8 mouse cellular contexts compared by ENCODE assay signal in the genomic region with DNA sequence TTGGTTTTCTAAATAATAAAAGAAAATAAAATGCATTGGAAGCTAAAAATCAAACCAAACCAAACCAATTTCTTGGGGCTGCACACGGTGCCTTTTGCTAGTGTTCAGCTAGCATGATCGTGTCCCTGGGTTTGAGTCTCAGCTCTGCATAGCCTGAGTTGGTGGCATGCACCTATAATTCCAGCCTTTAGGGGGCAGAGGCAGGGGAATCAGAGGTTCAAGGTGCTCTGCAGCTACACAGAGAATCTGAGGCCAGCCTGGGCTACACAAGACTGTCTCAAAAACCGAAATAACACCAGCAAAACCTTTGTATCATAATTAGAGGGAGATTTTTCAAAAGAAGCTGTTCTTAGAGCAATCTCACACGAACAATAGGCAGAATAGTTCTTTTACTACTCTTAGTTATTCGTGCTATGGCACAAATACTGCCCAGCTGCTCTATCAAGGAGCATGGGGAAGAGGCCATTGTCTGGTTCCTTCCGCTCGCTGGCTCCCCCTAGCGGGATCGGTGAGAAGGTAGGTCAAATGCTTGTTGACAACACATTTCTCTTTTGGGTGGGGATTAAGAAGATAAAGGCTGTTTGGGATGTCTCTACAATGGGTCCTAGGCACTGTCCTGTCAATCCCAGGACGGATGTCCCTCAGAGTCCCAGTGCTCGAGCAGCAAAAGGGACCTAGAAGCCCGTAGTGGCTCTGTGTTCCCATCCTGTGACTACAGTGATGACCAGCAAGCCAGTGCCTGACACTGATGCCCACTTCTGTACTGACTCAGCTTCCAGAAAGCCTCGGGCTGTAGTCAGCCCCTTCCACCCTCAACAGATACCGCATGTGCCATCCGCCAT. TPM values are rescaled to one million over a fixed set of nuclear protein-coding genes. Genes with fewer than 3 reads are reported as not detected.
DNase-seq lines count a peak whose midpoint lies in the region; ATAC-seq and TF ChIP-seq lines count a peak whose summit lies in the region.

No protein-coding gene starts in this region.

- peaks cover 6% of the 10 kb centered on the region for H3K36me3 ChIP-seq in forebrain, embryonic 11.5 days (ENCODE audit: control insufficient read depth, insufficient read depth, low read length)
- H3K36me3 ChIP-seq in forebrain, embryonic 12.5 days (replicated peaks) = peaks cover 67% of the 10 kb centered on the region
- H3K36me3 ChIP-seq in heart, adult 2 months (ENCODE audit: control insufficient read depth, insufficient read depth, low read length) = no peaks in the 10 kb centered on the region

- no peak overlapping the region for H3K27ac ChIP-seq in forebrain, embryonic 11.5 days (ENCODE audit: low read depth, low read length)
- no peak overlapping the region for H3K27ac ChIP-seq in forebrain, embryonic 12.5 days
- no peak overlapping the region for H3K27ac ChIP-seq in heart, adult 2 months

- no peaks in the 10 kb centered on the region; the same call in 1 of the 2 replicates for H3K79me2 ChIP-seq in heart, adult 2 months (replicated peaks; ENCODE audit: control insufficient read depth, insufficient read depth, low read length)

- no peak overlapping the region for H3K9ac ChIP-seq in forebrain, embryonic 11.5 days (ENCODE audit: low read length)
- H3K9ac ChIP-seq in forebrain, embryonic 12.5 days = no peak overlapping the region
- no peak overlapping the region for H3K9ac ChIP-seq in heart, adult 2 months (ENCODE audit: low read depth, low read length)

- ATAC-seq in forebrain, embryonic 11.5 days (replicated peaks; ENCODE audit: low FRiP score) = no peak
- ATAC-seq in forebrain, embryonic 12.5 days (ENCODE audit: low FRiP score) = no peak

- TF ChIP-seq EP300 in heart, adult 2 months (IDR thresholded peaks at IDR 0.05; ENCODE audit: insufficient read depth, low read depth, low read length) = no peak

- WGBS in forebrain, embryonic 11.5 days = 58% methylated on average over 15 of the region's 15 CpGs
- WGBS in forebrain, embryonic 12.5 days = 58% methylated on average over 15 of the region's 15 CpGs
- 58% methylated on average over 15 of the region's 15 CpGs for WGBS in heart, adult 2 months

- intact Hi-C loops in heart, adult 2 months (cut with DNase I) = no loop called here

- H3K9me3 ChIP-seq in forebrain, embryonic 11.5 days (ENCODE audit: control insufficient read depth, low read length) = no peaks in the 10 kb centered on the region
- H3K9me3 ChIP-seq in forebrain, embryonic 12.5 days = no peaks in the 10 kb centered on the region

- peak; percentile 84 for TF ChIP-seq CTCF in heart, adult 2 months (IDR thresholded peaks at IDR 0.05)

- DNase-seq in forebrain, embryonic 11.5 days (ENCODE audit: low spot score) = peak; percentile 86
- DNase-seq in ZHBTc4 (ENCODE audit: low read depth, low spot score) = peak; percentile 94
- peak; percentile 83 to 91 for DNase-seq in cerebellum, postnatal 25 days
- peak; percentile 65 to 82 for DNase-seq in heart, adult 2 months
- DNase-seq in kidney, postnatal 4 days = peak; percentile 88
- DNase-seq in lung, postnatal 36 days = peak; percentile 86
- DNase-seq in spleen, postnatal 14 days (ENCODE audit: low spot score in 2 of 2) = peak; percentile 60 to 75

- no peak for TF ChIP-seq POLR2A in heart, adult 2 months (IDR thresholded peaks at IDR 0.05; ENCODE audit: insufficient read depth, low read depth, low read length)

- no peaks in the 10 kb centered on the region for H3K27me3 ChIP-seq in forebrain, embryonic 11.5 days (ENCODE audit: control insufficient read depth, insufficient read depth, low read length)
- H3K27me3 ChIP-seq in forebrain, embryonic 12.5 days = no peaks in the 10 kb centered on the region
- H3K27me3 ChIP-seq in heart, adult 2 months (ENCODE audit: control insufficient read depth, insufficient read depth, low read length) = no peaks in the 10 kb centered on the region

- H3K4me2 ChIP-seq in forebrain, embryonic 11.5 days (ENCODE audit: low read depth, low read length, severe bottlenecking) = no peak overlapping the region
- no peak overlapping the region for H3K4me2 ChIP-seq in forebrain, embryonic 12.5 days

- no peak overlapping the region for H3K4me3 ChIP-seq in forebrain, embryonic 11.5 days (ENCODE audit: low read depth, low read length)
- no peak overlapping the region for H3K4me3 ChIP-seq in forebrain, embryonic 12.5 days (replicated peaks)
- no peak overlapping the region for H3K4me3 ChIP-seq in heart, adult 2 months

- H3K4me1 ChIP-seq in forebrain, embryonic 11.5 days (replicated peaks; ENCODE audit: control insufficient read depth, insufficient read depth, low read length) = no peaks in the 10 kb centered on the region
- H3K4me1 ChIP-seq in forebrain, embryonic 12.5 days = peaks cover 14% of the 10 kb centered on the region
- no peaks in the 10 kb centered on the region for H3K4me1 ChIP-seq in heart, adult 2 months (ENCODE audit: control insufficient read depth, insufficient read depth, low read length)

RNA-seq across cellular contexts. Expression of gene Setd7, which starts 20.9 kb away (rescaled TPM):
- polyA plus RNA-seq in forebrain, embryonic 11.5 days (2014; fragmentation: Nextera tagmentation; extraction: Ambion mirVana) = 4.3 and 4.6 TPM in 2 replicates
- polyA plus RNA-seq in forebrain, embryonic 12.5 days (2016; fragmentation: Nextera tagmentation; extraction: Ambion mirVana) = 4.4 and 5.5 TPM in 2 replicates
- total RNA-seq in heart, adult 2 months (2021) = 10 to 100 TPM; 51.0 to 68.2 TPM
- polyA plus RNA-seq in heart, adult 2 months (2012; rRNA removed) = 21.6 and 36.6 TPM in 2 replicates

RNA-seq across cellular contexts. Expression of gene Rab33b, which starts 56.1 kb away (rescaled TPM):
- polyA plus RNA-seq in forebrain, embryonic 11.5 days (2014; fragmentation: Nextera tagmentation; extraction: Ambion mirVana) = 14.4 and 14.8 TPM in 2 replicates
- 19.2 and 20.0 TPM in 2 replicates for polyA plus RNA-seq in forebrain, embryonic 12.5 days (2016; fragmentation: Nextera tagmentation; extraction: Ambion mirVana)
- 10 to 100 TPM in 1 of 2 experiments, 1 to 10 TPM in 1; 9.2 to 10.7 TPM for total RNA-seq in heart, adult 2 months (2021)
- polyA plus RNA-seq in heart, adult 2 months (2012; rRNA removed) = 3.9 and 7.1 TPM in 2 replicates
